Mouse (Mus musculus) liver, adult (tissue): ENCODE measurements around the gene Lrcol1.

Experiments used
- GATA4 ChIP-seq: IDR thresholded peaks from 2 replicates; pipeline ENCODE4 v1.6.1; 2014; ENCODE audit warnings: mild to moderate bottlenecking, low read length; ENCODE audit not compliant: insufficient replicate concordance

Gene Lrcol1

DNA sequence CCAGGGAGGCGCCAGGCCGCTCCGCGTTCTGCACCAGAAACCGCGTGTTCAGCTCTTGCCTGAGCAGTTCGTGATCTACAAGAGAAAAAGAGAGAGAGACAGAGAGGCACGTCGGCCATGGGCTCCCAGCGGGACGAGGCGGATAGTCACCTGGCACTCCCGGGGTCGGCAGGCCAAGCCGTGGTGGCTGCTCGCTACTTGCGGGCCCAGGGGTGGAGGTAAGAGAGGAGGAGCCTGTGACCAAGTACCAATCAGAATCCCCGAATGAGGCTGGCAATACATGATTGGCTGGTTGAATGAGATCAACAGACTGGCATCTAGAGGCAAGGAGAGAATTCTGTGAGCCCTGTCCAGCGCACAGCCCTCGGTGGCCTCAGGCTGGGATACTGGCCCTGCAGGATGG lies 33.7 kb downstream of the Lrcol1 start:
- TF ChIP-seq GATA4, result no peak

GRCm38 (mm10) chr5:110379086-110379485 lies 34.6 kb downstream of the Lrcol1 start:
- TF ChIP-seq GATA4, result no peak

- TF ChIP-seq GATA4, result no peak
Observed at GRCm38 (mm10) chr5:110379823-110380222, 35.3 kb downstream of the Lrcol1 start.

DNA sequence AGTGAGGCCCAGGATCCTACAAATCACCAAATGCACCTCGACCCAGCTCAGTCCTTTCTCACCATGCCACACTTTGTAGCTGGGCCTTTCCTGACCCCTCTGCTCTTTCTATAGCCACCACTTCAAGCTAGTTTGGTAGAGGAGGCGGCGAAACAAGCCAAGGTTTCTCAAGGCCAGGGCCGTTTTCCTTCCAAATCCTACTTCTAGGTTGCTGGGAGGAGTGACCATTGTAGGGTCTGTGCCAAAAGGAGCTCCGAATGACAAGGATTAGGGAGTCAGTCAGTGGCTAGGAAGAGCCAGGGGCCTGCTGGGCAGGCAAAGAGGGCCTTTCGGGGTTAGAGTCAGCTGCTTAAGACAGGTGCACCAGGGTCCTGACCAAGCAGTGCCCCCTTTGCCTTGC lies 40.0 kb downstream of the Lrcol1 start:
- TF ChIP-seq GATA4, result no peak

- TF ChIP-seq GATA4, result no peak
Observed at GRCm38 (mm10) chr5:110385263-110385662, 40.7 kb downstream of the Lrcol1 start.

DNA sequence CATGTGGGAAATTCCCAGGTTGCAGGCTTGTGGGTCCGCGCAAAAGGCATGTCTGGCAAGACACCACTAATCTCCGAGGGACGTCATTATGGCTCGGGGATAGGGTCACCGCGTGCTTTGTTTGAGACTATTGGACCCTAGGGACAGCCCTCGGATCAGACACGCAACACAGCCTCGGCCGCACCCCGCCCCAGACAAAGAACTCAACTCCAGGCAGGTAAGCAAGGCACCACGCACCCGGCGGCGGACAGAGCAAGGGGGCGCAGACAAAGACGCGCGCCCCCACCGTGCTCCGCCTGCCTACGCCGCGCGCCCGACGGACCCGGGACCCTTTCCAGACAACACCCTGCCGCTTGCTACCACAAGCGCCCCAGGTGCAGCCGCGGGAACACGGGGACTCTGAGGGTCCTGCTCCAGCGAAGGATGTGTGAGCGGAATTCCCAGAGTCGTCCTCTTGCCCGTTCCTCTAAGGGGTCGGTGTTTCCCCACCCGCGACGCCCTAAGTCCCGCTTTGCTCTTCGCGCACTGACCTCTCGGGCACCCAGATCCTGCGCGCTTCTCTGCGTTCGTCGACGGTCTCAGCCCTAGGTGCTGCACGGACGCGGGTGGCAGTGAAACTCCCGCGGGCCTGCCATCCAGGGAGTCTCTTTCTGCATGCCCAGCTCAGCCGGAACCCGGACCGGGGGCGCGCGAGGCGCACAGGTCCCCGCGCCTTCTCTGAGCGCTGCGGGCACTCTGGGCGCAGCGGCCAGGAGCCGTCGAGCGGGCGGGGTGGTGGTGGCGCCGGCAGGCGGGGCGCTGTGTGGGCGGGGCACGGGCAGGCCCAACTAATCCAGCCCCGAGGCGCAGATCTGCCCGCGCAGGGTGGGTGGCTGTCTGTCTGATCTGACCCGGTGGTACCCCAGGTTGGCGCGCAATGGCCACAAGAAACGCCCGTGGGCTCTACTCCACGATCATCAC lies 42.1 kb downstream of the Lrcol1 start:
- TF ChIP-seq GATA4, result no peak

- TF ChIP-seq GATA4, result no peak
Observed at GRCm38 (mm10) chr5:110387332-110387731, 42.8 kb downstream of the Lrcol1 start.

GRCm38 (mm10) chr5:110390631-110391030 lies 46.1 kb downstream of the Lrcol1 start:
- no peak for TF ChIP-seq GATA4

- TF ChIP-seq GATA4, result no peak
Observed at GRCm38 (mm10) chr5:110392727-110393126, 48.2 kb downstream of the Lrcol1 start.

GRCm38 (mm10) chr5:110395006-110395661 lies 50.6 kb downstream of the Lrcol1 start:
- TF ChIP-seq GATA4, result no peak

GRCm38 (mm10) chr5:110401101-110401500 lies 56.6 kb downstream of the Lrcol1 start:
- TF ChIP-seq GATA4, result no peak

- TF ChIP-seq GATA4, result no peak
Observed at GRCm38 (mm10) chr5:110402557-110402956, 58.0 kb downstream of the Lrcol1 start.

DNA sequence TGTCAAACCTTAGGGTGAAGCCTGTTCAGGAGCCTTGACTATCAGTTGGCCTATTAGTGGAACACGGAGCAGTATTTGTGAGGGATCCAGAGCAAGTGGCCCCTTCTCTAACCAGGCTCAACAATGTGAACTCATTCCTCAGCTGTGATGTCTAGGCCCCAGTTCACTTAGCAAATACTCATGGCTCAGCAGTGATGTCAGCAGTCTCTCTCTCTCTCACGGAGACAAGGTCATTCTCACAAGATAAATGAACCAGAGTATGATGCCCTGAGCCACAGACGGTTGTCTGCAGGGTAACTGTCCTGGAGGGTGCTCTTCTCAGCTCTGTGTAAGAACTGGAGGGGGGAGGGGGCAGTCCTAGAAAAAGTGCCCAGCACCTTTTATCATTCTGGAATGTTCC lies 59.4 kb downstream of the Lrcol1 start:
- TF ChIP-seq GATA4, result no peak
